Mouse (Mus musculus) right cerebral cortex, postnatal 4 days (tissue): ENCODE results near the gene Ube2m.
"Not testable (repeated sequence)": the region's sequence is repeated elsewhere in the genome, so short reads cannot be mapped to it uniquely, and the experiment has no call there.

Source experiments
- DNase-seq: peaks from one replicate; pipeline ENCODE4 v3.0.0-alpha.2; 2022

Ube2m gene

DNA sequence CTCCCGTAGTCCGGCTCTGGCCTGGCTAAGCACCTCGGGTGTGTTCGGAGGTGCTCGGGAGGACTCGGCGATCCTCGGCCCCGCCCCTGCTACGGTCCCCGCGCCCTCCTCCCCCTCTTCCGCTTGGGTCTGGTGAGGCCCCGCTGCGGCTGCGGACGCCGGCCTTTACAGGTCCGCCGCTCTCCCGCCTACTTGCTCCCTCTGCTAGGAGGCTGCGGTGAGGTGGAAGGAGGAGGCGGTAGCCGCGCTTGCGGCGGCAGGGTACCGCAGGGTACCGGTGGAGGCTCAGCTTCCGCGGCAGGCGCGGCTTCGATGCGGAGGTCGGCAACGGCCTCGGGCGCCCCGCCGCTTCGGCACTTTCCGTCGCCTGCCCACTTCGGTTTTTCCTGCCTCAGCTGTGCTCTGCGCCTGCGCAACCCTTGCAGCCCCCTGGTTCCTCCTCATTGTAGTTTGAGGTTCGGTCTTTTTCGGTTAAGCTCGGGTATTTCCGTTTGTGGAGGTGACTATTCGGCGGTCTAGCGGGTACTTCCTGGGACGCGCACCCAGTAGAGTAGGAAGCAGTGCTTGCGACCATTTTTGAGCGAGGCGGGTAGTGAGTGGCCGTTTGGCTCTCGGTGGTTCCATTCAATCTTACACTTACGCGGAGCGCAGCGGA, at the start of gene Ube2m:
Gene Ube2m, minus strand, starts transcription at position 375 of the 655 bp plus-strand sequence.
- DNase-seq, result peak; percentile 100

GRCm38 (mm10) chr7:13072293-13072692, 34.2 kb upstream of the Ube2m start:
- DNase-seq, result no peak

GRCm38 (mm10) chr7:13063399-13063798, 25.3 kb upstream of the Ube2m start:
- DNase-seq, result not testable (repeated sequence)

GRCm38 (mm10) chr7:13059536-13059935, 21.5 kb upstream of the Ube2m start:
- no peak for DNase-seq

GRCm38 (mm10) chr7:13056913-13057700, 19.0 kb upstream of the Ube2m start:
- DNase-seq, result no peak

- DNase-seq, result peak; percentile 92
These were observed 16.4 kb upstream of the Ube2m start, which contains the start of gene Mzf1 for GRCm38 (mm10) chr7:13054287-13055010. TSS of gene Mzf1 (minus strand) at chr7:13054764.

DNA sequence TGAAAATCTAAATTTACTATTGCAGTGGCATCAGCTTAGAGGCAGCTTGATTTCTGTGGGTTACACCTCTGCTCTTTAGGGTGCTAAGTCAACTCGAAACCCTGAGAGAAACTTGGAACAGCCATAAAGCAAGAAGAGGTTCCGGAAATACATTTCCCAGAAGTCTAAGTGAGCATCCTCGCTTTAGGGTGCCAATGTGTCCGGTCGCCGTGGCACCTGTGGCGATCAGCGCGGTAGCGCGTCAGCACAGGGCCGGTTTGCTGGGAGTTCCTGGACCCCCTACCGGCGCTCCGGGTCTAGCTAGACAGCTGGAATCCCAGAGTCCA, 15.8 kb upstream of the Ube2m start:
- DNase-seq, result no peak

DNA sequence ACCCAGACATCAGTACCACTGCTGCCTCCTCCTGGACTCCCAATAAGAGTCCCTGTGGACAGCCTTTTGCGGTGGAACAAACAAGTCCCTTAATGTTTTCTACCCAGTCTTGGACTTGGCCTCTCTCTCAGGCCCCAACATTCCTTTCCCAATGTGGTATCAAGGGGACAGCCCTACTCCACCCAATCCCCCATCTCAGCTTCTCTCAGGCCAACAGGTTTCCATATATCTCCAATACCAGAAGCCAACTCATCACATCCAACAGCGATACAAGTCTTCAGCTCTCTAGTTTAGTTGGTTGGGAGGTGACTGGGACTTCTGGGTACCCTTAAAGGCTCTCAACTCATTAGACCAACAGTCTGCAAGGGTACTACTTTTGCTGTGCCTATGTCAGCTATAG, 15.4 kb upstream of the Ube2m start:
- no peak for DNase-seq

DNA sequence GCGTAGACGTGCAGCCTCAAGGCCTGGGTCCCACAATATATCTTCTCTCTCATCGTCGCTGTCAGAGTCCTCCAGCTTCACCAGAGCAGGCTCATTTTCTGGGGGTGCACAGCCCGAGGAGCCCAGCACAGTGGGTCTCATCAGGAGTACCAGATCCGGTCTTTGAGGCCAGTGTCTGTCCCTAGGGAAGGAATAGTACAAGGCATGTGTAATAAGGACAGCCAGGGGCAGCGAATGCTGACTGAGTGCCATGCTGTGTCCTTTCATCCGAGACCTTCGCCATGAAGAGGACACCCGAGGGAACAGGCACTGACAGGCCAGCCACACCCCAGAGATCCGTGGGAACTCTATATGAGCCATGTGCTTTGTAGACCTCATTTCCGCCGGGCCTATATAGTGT, 14.9 kb upstream of the Ube2m start:
- DNase-seq, result no peak

DNA sequence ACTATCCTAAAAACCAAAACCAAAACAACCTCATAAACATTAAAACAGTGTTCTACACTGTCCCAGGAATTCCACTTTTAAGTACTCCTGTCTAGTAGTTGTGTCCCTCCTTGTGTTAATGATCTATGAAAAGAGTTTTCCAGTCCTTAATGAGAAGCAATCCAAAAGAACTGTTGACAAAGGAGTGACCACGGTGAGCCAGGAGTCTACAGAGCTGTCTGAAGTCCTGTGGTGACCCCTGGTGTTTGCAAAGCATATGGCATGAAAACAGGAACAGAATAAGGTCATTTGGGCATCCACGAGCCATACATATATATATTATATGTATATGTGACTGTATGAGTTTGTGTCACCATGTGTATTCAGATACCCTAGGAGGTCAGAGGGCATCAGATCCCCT, 8.0 kb upstream of the Ube2m start:
- no peak for DNase-seq

DNA sequence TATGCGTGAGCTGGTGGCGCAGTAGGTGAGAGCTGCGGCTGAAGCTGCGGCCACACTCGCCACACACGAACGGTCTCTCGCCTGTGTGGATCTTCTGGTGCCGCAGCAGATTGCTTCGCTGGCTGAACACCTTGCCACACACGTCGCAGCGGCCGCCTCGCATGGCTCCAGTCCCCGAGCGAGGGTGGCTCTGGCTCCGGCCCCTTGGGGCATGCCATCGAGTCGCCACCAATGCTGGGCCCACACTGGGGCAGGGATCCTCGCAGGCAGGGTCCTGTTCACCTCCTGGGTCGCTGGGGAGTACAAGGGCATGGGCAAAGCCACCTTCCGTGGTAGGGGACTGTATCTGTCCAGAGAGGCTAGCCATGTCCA, 6.2 kb upstream of the Ube2m start:
- no peak for DNase-seq

GRCm38 (mm10) chr7:13043445-13044253, 5.6 kb upstream of the Ube2m start:
- peak; percentile 67 for DNase-seq

DNA sequence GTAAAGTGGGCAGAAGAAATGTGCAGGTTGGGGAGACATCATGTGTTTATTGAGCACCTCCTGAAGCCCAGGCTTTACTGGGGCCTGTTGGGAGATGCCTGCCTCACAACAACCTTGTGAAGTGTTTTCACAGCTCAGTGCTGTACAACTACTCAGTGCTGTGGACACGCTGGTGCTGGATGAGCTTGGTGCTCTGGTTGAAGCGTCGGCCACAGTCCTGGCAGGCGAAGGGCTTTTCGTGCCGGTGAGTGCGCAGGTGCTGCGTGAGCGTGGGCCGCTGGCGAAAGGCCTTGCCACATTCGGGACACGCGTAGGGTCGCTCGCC, 5.0 kb upstream of the Ube2m start:
- no peak for DNase-seq

- no peak for DNase-seq
These were observed 4.4 kb upstream of the Ube2m start for GRCm38 (mm10) chr7:13042511-13042910.

- DNase-seq, result no peak
These were observed 3.2 kb upstream of the Ube2m start for GRCm38 (mm10) chr7:13041256-13041655.

DNA sequence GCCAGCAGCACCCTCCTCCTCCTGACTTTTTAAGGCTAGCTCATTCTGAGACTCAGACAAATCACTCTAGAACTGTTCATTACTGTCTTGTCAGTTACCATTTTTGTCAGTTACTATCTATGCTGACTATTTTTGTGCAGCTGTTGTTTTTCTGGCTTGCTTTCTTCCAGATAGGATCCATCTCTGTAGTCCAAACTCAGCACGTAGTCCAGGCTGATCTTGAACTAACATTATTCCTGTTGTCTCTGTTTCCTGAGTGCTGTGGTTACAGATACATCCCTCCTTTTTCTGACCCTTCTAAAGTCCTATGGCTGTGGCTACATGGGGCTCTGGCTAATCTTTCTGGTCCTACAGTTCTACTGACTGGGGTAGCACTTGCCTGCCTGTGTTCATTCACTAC, 1.1 kb upstream of the Ube2m start:
- DNase-seq, result no peak

DNA sequence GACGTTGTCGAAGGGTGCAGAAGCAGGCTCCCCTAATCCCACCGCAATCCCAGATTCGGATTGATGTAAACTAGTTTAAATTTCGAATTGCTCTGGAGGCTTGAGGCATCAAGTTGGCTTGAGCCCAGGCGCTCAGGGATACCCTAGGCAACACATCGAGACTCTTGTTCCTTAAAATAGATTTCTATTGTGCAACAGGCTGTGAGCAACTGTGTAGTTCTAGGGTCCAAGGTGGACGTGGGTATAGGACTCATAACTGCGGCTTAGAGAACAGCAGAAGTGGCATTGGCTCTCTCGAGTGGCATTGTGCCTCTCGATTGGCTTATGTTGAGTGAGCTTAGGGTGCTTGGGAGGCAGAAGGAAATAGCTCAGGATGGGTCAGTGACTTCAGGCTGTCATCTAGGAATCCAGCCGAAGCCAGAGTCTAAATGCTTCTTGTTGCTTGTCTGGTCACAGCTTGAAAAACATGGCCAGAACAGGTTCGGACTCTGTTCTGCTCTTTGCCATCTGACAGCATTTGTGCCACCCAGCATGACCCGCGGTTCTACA, 620 bp upstream of the Ube2m start:
- no peak for DNase-seq

DNA sequence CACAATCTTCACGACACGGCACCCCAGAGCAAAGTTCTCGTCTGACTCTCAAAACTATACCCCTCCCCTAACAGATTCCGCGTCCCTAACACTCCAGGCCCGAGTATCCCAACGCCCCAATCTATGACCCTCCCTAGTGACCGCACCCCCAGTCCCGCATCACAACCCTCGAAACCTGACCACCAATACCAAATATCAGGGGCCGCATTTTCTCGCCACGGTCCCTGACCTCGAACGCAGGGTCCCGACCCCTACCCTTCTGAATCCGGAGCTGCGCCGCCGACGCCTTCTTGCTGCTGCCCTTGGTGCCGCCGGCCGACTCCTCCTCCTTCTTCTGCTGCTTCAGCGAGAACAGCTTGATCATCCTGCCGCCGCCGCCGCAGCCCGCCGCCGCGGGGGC, 709 bp downstream of the Ube2m start:
- peak; percentile 66 for DNase-seq

DNA sequence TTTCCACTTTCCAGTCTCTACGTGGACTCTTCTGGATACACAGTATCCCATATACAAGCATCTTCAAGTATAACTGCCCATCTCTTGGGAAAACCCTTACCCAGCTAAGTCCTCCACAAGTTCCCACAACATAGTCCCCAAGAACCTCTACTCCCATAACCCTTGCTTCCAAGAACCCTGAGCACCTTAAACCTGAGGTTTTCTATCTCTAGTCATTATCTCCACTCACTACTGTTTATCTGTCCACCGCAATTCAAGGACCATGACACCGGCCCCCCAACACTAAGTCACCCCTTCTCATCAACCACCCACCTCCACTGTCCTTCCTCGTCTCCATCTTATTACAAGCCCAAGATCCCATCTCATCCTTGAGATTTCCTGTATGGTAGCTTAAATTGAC, 1.3 kb downstream of the Ube2m start:
- no peak for DNase-seq

DNA sequence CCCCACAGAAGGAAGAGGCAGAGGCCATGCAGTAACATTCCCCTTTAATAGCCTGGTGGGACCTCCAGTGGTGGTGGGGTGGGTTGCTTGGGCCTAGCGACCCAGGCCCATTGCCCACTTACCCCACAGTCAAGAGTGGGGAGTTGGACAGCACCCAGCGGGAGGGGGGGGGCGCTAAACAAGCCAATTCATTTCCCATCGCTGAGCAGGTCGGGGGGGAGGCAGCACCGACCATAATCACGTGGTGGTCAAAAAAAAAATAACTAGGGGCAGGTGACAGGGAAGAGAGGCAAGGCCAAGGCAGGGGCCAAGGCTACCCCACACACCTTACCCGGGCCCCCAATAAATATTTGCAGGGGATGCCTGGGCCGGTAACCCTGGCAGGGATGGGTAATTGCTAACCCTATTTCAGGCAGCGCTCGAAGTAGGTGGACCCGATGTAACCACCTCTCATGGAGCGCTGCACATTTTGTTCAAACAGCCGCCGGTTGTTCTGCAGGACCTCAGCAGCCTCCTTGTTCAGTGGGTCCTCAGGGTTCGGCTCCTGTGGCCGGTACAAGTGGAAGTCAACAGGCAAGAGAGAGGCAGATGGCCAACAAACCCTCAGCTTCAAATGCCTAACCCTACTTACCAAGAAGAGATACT, 2.7 kb downstream of the Ube2m start:
- peak; percentile 54 for DNase-seq

DNA sequence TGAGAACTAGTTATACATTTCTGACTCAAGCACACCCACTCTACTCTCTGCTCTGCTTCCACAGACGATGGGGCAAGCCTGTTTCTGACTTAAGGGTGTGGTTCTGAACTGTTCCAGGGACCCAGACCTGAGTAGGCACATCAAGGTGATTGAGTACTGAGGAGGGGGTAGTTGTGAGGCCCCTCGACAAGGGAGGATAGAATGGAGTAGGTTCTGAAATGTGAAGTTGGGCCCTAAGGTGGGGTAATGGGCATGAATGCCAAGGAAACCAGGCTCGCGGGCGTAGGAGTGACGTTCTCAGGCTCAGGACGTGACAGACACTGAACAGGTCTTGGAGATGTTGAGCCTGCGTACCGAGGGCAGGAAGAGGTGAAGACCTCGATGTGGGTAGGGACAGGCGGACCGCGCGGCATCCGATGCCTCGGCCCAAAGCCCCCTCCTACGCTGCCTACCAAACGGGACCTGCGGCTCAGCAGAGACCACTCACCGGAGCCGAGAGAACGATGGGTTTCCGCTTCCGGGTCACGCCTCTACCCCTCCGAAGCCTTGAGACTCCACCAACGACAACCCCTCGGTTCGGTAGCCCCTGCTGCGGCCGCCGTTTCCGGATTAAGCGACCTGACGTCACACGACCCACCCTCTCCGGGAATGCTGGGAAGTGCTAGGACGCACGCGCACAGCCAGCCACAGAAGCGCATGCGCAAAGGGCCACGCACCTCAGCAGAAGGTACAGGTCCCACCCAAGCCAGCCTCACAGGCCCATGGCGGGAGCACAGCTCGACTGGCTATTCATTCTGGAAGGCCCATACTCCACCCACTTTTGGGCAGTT, 3.7 kb downstream of the Ube2m start, which contains the start of gene Chmp2a:
Gene Chmp2a, minus strand, starts transcription at position 660 of the 830 bp plus-strand sequence.
- peak; percentile 98 for DNase-seq
